Mouse (Mus musculus) lung, postnatal 0 days (tissue): ENCODE data around the gene Efcc1.

Experiments
- CTCF ChIP-seq: IDR thresholded peaks from 2 replicates; pipeline ENCODE4 v1.5.1; 2016; ENCODE audit warnings: antibody characterized with exemption, mild to moderate bottlenecking
- EP300 ChIP-seq: IDR thresholded peaks from 2 replicates; pipeline ENCODE4 v1.6.1; 2016; ENCODE audit warnings: antibody characterized with exemption, mild to moderate bottlenecking, control low read depth

DNA sequence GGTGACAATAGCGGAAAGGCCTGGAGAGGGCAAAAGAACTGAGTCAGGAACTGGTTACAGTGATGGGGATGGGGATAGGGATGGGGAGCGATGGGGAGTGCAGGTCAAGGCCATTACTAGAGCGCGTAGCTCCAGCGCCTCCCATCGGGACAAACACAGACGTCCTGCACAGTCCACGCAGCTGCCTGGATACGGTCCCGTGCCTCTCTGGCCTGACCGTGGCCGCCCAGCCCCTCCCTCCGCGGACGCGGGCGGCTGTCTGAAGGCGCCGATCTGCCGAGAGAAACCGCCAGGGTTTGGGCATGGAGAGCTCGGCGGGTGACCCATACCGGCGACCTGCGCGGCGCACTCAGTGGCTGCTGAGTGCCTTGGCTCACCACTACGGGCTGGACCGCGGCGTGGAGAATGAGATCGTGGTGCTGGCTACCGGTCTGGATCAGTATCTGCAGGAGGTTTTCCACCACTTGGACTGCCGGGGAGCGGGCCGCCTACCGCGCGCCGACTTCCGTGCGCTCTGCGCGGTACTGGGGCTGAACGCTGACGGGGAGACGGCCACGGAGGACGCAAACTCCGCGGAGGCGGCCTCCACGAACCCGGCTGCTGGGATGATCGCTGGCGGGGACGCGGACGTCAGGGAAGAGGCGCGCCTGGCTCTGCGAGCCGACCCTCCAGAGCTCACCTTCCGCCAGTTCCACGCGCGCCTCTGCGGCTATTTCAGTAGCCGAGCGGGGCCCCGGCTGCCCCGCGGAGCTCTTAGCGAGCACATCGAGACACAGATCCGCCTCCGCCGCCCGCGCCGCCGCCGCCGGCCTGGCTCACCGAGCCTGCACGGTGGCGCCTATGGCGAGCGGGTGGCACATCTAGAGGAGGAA is at the start of gene Efcc1:
- TF ChIP-seq CTCF (peak; percentile 57), EP300 (no peak)
